Mouse (Mus musculus): ENCODE data around the gene Btbd3. TPM values are rescaled to one million over a fixed set of nuclear protein-coding genes. Genes with fewer than 3 reads are reported as not detected.

Gene Btbd3
- 18.5 and 27.9 TPM in 2 replicates for polyA plus RNA-seq (2012; rRNA removed)

DNA sequence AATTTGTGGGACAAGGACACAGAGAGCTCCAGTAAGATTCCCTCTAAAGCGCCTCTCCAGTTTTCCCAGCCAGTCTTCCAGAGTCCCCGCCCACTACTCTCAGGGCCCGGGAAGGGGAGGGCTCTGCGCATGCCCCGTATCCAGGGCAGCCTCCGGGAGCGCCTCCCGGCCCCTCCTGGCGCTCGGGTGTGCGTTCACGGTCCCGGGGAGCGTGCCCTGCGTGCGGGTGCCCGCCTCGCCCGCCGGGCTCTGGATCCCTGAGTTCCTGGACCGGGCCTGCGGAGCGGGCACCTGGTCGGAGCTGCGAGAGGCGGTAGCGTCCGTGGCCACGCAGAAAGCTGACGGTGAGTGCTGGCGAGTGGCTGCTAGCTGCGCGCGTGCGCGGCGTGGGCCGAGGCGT is at the start of gene Btbd3:
TSS of gene Btbd3 (plus strand) at position 155 of the 400 bp plus-strand sequence.
- under 1% methylated on average over 38 of the region's 39 CpGs for WGBS
- peak; percentile 90 for DNase-seq
- TF ChIP-seq CTCF (IDR thresholded peaks at IDR 0.05; ENCODE audit: insufficient read depth, low read length) = no peak
- TF ChIP-seq POLR2A (IDR thresholded peaks at IDR 0.05; ENCODE audit: borderline replicate concordance, extremely low read depth, low read depth, low read length) = peak; percentile 74; the same call in 1 of the 2 replicates

GRCm38 (mm10) chr2:138215561-138215960 is 40.8 kb upstream of the Btbd3 start:
- peak; percentile 36 for DNase-seq
- WGBS = 15% methylated on average over 2 of the region's 2 CpGs
- no peak overlapping the region for H3K4me3 ChIP-seq (replicated peaks; ENCODE audit: extremely low read depth, low read depth, low read length)
- TF ChIP-seq CTCF (IDR thresholded peaks at IDR 0.05; ENCODE audit: insufficient read depth, low read length) (no peak), POLR2A (IDR thresholded peaks at IDR 0.05; ENCODE audit: borderline replicate concordance, extremely low read depth, low read depth, low read length) (no peak)
- H3K4me1 ChIP-seq (ENCODE audit: control insufficient read depth, insufficient read depth, low read length) = peaks cover 3% of the 10 kb centered on the region

More for the DNA sequence above, at the start of gene Btbd3:
- Histone ChIP-seq H3K4me1 (ENCODE audit: control insufficient read depth, insufficient read depth, low read length) (peaks cover 18% of the 10 kb centered on the region), H3K4me3 (replicated peaks; ENCODE audit: extremely low read depth, low read depth, low read length) (peak within 1 kb of the TSS; percentile 95)

DNA sequence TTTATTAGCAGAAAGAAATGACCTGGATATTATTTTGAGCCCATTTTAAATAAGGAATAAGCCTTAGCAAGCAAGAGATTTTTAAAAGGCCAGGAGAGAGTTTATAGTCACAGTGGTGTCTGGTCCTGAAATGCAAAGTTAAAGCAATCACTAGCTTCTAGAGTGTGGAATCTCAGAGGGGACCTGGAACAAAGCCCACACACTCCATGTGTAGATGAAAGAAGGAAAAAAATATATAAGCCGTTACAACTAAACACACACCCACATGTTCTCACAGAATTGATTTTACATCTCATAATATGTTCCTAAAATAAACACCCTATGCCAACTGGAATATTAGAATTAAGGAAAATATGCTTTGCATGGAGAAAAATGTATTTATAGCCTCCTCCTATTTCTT is 36.1 kb upstream of the Btbd3 start:
- 56% methylated on average over 1 of the region's 1 CpGs for WGBS
- DNase-seq = no peak
- Histone ChIP-seq H3K4me3 (replicated peaks; ENCODE audit: extremely low read depth, low read depth, low read length) (no peak overlapping the region), H3K4me1 (ENCODE audit: control insufficient read depth, insufficient read depth, low read length) (peaks cover 3% of the 10 kb centered on the region)
- TF ChIP-seq POLR2A (IDR thresholded peaks at IDR 0.05; ENCODE audit: borderline replicate concordance, extremely low read depth, low read depth, low read length) (no peak), CTCF (IDR thresholded peaks at IDR 0.05; ENCODE audit: insufficient read depth, low read length) (no peak)

- WGBS = 50% methylated on average over 5 of the region's 5 CpGs
- H3K4me3 ChIP-seq (replicated peaks; ENCODE audit: extremely low read depth, low read depth, low read length) = no peak overlapping the region
- no peaks in the 10 kb centered on the region for H3K4me1 ChIP-seq (ENCODE audit: control insufficient read depth, insufficient read depth, low read length)
- no peak for DNase-seq
- TF ChIP-seq POLR2A (IDR thresholded peaks at IDR 0.05; ENCODE audit: borderline replicate concordance, extremely low read depth, low read depth, low read length) (no peak), CTCF (IDR thresholded peaks at IDR 0.05; ENCODE audit: insufficient read depth, low read length) (no peak)
These were observed 24.1 kb upstream of the Btbd3 start for GRCm38 (mm10) chr2:138232247-138232646.

DNA sequence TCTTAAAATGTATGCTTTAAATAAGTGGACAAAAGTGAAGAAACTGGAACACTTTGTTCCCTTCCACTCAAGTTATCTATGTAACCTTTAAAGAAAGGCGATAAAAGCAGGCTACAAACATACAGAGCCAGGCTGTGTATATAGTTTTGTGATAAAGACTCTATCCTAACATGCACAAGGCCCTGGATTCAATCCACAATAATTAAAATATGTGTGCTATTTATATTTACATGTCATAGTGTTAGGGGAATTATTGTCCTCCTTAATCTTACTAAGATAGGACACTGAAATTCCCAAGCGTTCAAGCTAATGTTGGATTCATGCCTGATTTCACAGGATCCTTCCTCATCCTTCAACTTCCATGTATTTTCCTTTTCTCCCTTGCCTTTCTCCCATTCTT is 20.2 kb upstream of the Btbd3 start:
- TF ChIP-seq POLR2A (IDR thresholded peaks at IDR 0.05; ENCODE audit: borderline replicate concordance, extremely low read depth, low read depth, low read length) (no peak), CTCF (IDR thresholded peaks at IDR 0.05; ENCODE audit: insufficient read depth, low read length) (no peak)
- Histone ChIP-seq H3K4me1 (ENCODE audit: control insufficient read depth, insufficient read depth, low read length) (no peaks in the 10 kb centered on the region), H3K4me3 (replicated peaks; ENCODE audit: extremely low read depth, low read depth, low read length) (no peak overlapping the region)
- WGBS = 51% methylated on average over 2 of the region's 2 CpGs
- DNase-seq = no peak

DNA sequence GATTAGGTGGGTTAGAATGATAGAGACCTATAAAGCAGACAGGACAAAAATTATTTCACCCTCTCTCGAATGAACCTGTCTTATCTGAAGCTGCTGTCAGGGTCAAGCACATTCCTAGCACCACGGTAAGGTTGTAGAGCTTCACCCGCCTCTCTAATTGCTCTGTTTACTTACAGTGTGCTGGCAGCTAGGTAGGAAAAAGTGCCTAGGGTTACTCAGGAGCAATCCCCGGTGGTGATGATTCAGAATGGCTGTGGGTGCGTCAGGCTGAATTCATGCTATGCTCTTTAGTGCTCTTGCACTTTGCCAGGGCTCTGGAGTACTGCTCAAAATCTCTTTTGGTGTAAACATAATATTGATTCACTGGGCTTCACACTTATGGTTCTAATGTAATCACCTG is 13.9 kb upstream of the Btbd3 start:
- TF ChIP-seq POLR2A (IDR thresholded peaks at IDR 0.05; ENCODE audit: borderline replicate concordance, extremely low read depth, low read depth, low read length) (no peak), CTCF (IDR thresholded peaks at IDR 0.05; ENCODE audit: insufficient read depth, low read length) (no peak)
- DNase-seq = no peak
- peaks cover 4% of the 10 kb centered on the region for H3K4me1 ChIP-seq (ENCODE audit: control insufficient read depth, insufficient read depth, low read length)
- no peak overlapping the region for H3K4me3 ChIP-seq (replicated peaks; ENCODE audit: extremely low read depth, low read depth, low read length)
- WGBS = 50% methylated on average over 5 of the region's 5 CpGs

DNA sequence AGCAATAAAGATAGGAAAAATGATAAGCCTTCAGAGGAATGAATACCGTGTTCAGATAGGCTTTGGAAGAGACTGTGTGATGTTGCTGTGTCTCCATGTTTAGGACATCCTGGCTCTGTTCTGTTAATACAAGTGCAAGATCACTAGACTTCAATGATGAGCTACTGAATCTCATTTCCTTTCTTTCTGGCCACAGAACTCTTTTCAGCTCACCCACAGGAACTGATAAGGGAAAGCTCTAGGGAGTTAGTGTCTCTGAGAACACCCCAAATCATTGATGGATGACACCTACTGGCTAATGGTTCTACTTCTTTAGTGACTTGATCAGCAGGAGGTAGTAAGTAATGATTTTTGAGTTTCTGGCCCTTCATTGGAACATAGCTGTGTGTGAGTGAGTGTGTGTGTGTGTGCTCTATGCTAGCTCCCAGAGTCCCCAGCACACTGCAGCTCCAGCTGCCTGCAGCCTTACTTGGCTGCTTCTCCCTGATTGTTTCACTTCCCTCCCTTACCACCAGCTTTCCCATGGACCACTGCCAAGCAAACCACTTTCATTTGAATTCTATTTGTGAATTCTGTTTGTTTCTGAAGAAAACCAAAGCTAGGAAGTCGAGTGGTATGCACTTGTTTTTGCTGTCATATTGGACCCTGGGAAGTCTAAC is 10.6 kb upstream of the Btbd3 start:
- WGBS = 27% methylated on average over 2 of the region's 2 CpGs
- no peak for DNase-seq
- no peak overlapping the region for H3K4me3 ChIP-seq (replicated peaks; ENCODE audit: extremely low read depth, low read depth, low read length)
- H3K4me1 ChIP-seq (ENCODE audit: control insufficient read depth, insufficient read depth, low read length) = peaks cover 4% of the 10 kb centered on the region
- TF ChIP-seq CTCF (IDR thresholded peaks at IDR 0.05; ENCODE audit: insufficient read depth, low read length) (no peak), POLR2A (IDR thresholded peaks at IDR 0.05; ENCODE audit: borderline replicate concordance, extremely low read depth, low read depth, low read length) (no peak)

GRCm38 (mm10) chr2:138247986-138248385 is 8.4 kb upstream of the Btbd3 start:
- H3K4me1 ChIP-seq (ENCODE audit: control insufficient read depth, insufficient read depth, low read length) = peaks cover 4% of the 10 kb centered on the region
- TF ChIP-seq POLR2A (IDR thresholded peaks at IDR 0.05; ENCODE audit: borderline replicate concordance, extremely low read depth, low read depth, low read length) = no peak
- no peak for TF ChIP-seq CTCF (IDR thresholded peaks at IDR 0.05; ENCODE audit: insufficient read depth, low read length)
- no peak for DNase-seq
- WGBS = 35% methylated on average over 2 of the region's 2 CpGs
- H3K4me3 ChIP-seq (replicated peaks; ENCODE audit: extremely low read depth, low read depth, low read length) = no peak overlapping the region

GRCm38 (mm10) chr2:138256851-138257471 is 596 bp downstream of the Btbd3 start:
- WGBS = under 1% methylated on average over 51 of the region's 51 CpGs
- TF ChIP-seq POLR2A (IDR thresholded peaks at IDR 0.05; ENCODE audit: borderline replicate concordance, extremely low read depth, low read depth, low read length) = no peak
- no peak for TF ChIP-seq CTCF (IDR thresholded peaks at IDR 0.05; ENCODE audit: insufficient read depth, low read length)
- Histone ChIP-seq H3K4me3 (replicated peaks; ENCODE audit: extremely low read depth, low read depth, low read length) (peak overlapping the region; percentile 95), H3K4me1 (ENCODE audit: control insufficient read depth, insufficient read depth, low read length) (peaks cover 19% of the 10 kb centered on the region)
- peak; percentile 58 for DNase-seq
